Mouse (Mus musculus): ENCODE measurements around the gene Ksr2. TPM values are rescaled to one million over a fixed set of nuclear protein-coding genes. Genes with fewer than 3 reads are reported as not detected.

Gene Ksr2
- total and polyA plus RNA-seq, 3 experiments, result 0.36 to 1.3 (median 1.2) TPM

- no peaks in the 10 kb centered on the region for H3K79me2 ChIP-seq (replicated peaks; ENCODE audit: control insufficient read depth, extremely low read depth, insufficient read depth, poor library complexity, severe bottlenecking)
- TF ChIP-seq JUN (IDR thresholded peaks at IDR 0.05; ENCODE audit: insufficient read depth, low read depth, low read length), result no peak
- TF ChIP-seq POLR2A (IDR thresholded peaks at IDR 0.05; ENCODE audit: low read depth, low read length), result no peak
- 0 out of 4 replicates have a peak, but pooled peaks cover 0 to 4% of the 10 kb centered on the region in 2 experiments for H3K4me1 ChIP-seq (ENCODE audit: control insufficient read depth in 1 of 2, insufficient read depth in 2 of 2)
- dilution Hi-C loops (cut with MboI; ENCODE audit: extremely low pct_ligation_motif_present, extremely low pct_unique_long_range_greater_than_20kb, low sequenced_read_pairs), result no loop called here
- no peak overlapping the region for H3K4me3 ChIP-seq (replicated peaks in 1 of 3; ENCODE audit: low read depth in 2 of 3, low read length in 2 of 3, poor library complexity in 1 of 3)
- no peaks in the 10 kb centered on the region for H3K36me3 ChIP-seq (replicated peaks in 1 of 2; ENCODE audit: control insufficient read depth in 1 of 2, insufficient read depth in 1 of 2, low read length in 1 of 2)
- in situ Hi-C loops (cut with MboI; ENCODE audit: low pct_ligation_motif_present, low pct_unique_long_range_greater_than_20kb, low sequenced_read_pairs), result no loop called here
- H3K9ac ChIP-seq (ENCODE audit: insufficient read depth, low read depth), result no peak overlapping the region
- H3K4me2 ChIP-seq (ENCODE audit: insufficient read depth, low read depth, poor library complexity, severe bottlenecking), result no peak overlapping the region
- H3K9me3 ChIP-seq (replicated peaks; ENCODE audit: low read length), result peaks cover 3% of the 10 kb centered on the region
- no peak overlapping the region for H3K27ac ChIP-seq (ENCODE audit: insufficient read depth, low read depth)
- no peak for DNase-seq (ENCODE audit: extremely low read depth)
- no peaks in the 10 kb centered on the region for H3K27me3 ChIP-seq (replicated peaks)
These were observed 309.5 kb downstream of the Ksr2 start for GRCm38 (mm10) chr5:117723316-117723715.

- in situ Hi-C loops (cut with MboI; ENCODE audit: low pct_ligation_motif_present, low pct_unique_long_range_greater_than_20kb, low sequenced_read_pairs), result no loop called here
- Histone ChIP-seq H3K79me2 (replicated peaks; ENCODE audit: control insufficient read depth, extremely low read depth, insufficient read depth, poor library complexity, severe bottlenecking) (no peaks in the 10 kb centered on the region), H3K4me1 (ENCODE audit: control insufficient read depth in 1 of 2, insufficient read depth in 2 of 2) (0 out of 4 replicates have a peak, but pooled peaks cover 0 to 4% of the 10 kb centered on the region in 2 experiments), H3K4me3 (replicated peaks in 1 of 3; ENCODE audit: low read depth in 2 of 3, low read length in 2 of 3, poor library complexity in 1 of 3) (no peak overlapping the region), H3K36me3 (replicated peaks in 1 of 2; ENCODE audit: control insufficient read depth in 1 of 2, insufficient read depth in 1 of 2, low read length in 1 of 2) (no peaks in the 10 kb centered on the region), H3K27ac (ENCODE audit: insufficient read depth, low read depth) (no peak overlapping the region), H3K9ac (ENCODE audit: insufficient read depth, low read depth) (no peak overlapping the region), H3K27me3 (replicated peaks) (no peaks in the 10 kb centered on the region), H3K9me3 (replicated peaks; ENCODE audit: low read length) (peaks cover 3% of the 10 kb centered on the region), H3K4me2 (ENCODE audit: insufficient read depth, low read depth, poor library complexity, severe bottlenecking) (no peak overlapping the region)
- no peak for DNase-seq (ENCODE audit: extremely low read depth)
- TF ChIP-seq RCOR1 (conservative IDR thresholded peaks at IDR 0.05; ENCODE audit: low read depth, low read length) (no peak), CHD2 (IDR thresholded peaks at IDR 0.05; ENCODE audit: low read length) (no peak), CHD1 (IDR thresholded peaks at IDR 0.05; ENCODE audit: low read depth, low read length) (no peak), SMC3 (IDR thresholded peaks at IDR 0.05; ENCODE audit: low read depth, low read length) (no peak), ETS1 (conservative IDR thresholded peaks at IDR 0.05; ENCODE audit: low read depth, low read length) (no peak), TBP (conservative IDR thresholded peaks at IDR 0.05; ENCODE audit: low read depth, low read length) (no peak), MAX (IDR thresholded peaks at IDR 0.05; ENCODE audit: low read length) (no peak), ZKSCAN1 (IDR thresholded peaks at IDR 0.05; ENCODE audit: borderline replicate concordance, low read depth, low read length) (no peak), SIN3A (IDR thresholded peaks at IDR 0.05; ENCODE audit: low read length) (no peak), ELF1 (IDR thresholded peaks at IDR 0.05; ENCODE audit: low read depth, low read length) (no peak), PAX5 (IDR thresholded peaks at IDR 0.05; ENCODE audit: low read length) (no peak), POLR2A (IDR thresholded peaks at IDR 0.05; ENCODE audit: low read depth, low read length) (no peak)
- dilution Hi-C loops (cut with MboI; ENCODE audit: extremely low pct_ligation_motif_present, extremely low pct_unique_long_range_greater_than_20kb, low sequenced_read_pairs), result no loop called here
These were observed 312.7 kb downstream of the Ksr2 start for GRCm38 (mm10) chr5:117726548-117726947.

GRCm38 (mm10) chr5:117727138-117727537, 313.3 kb downstream of the Ksr2 start:
- in situ Hi-C loops (cut with MboI; ENCODE audit: low pct_ligation_motif_present, low pct_unique_long_range_greater_than_20kb, low sequenced_read_pairs) (no loop called here), dilution Hi-C loops (cut with MboI; ENCODE audit: extremely low pct_ligation_motif_present, extremely low pct_unique_long_range_greater_than_20kb, low sequenced_read_pairs) (no loop called here)
- H3K9me3 ChIP-seq (replicated peaks; ENCODE audit: low read length), result peaks cover 3% of the 10 kb centered on the region
- H3K27ac ChIP-seq (ENCODE audit: insufficient read depth, low read depth), result no peak overlapping the region
- DNase-seq (ENCODE audit: extremely low read depth), result no peak
- TF ChIP-seq USF2 (conservative IDR thresholded peaks at IDR 0.05; ENCODE audit: low read depth, low read length) (no peak), POLR2A (IDR thresholded peaks at IDR 0.05; ENCODE audit: low read depth, low read length) (no peak), NELFE (IDR thresholded peaks at IDR 0.05; ENCODE audit: low read depth, low read length) (no peak), ZKSCAN1 (IDR thresholded peaks at IDR 0.05; ENCODE audit: borderline replicate concordance, low read depth, low read length) (no peak), MAFK (IDR thresholded peaks at IDR 0.05; ENCODE audit: insufficient replicate concordance, low read length) (no peak), BHLHE40 (IDR thresholded peaks at IDR 0.05; ENCODE audit: low read depth, low read length) (no peak), SIN3A (IDR thresholded peaks at IDR 0.05; ENCODE audit: low read length) (no peak), MYC (IDR thresholded peaks at IDR 0.05; ENCODE audit: low read depth, low read length) (no peak), ELF1 (IDR thresholded peaks at IDR 0.05; ENCODE audit: low read depth, low read length) (no peak), ZC3H11A (IDR thresholded peaks at IDR 0.05; ENCODE audit: low read depth, low read length) (no peak), NRF1 (IDR thresholded peaks at IDR 0.05; ENCODE audit: low read depth, low read length) (no peak), JUN (IDR thresholded peaks at IDR 0.05; ENCODE audit: insufficient read depth, low read depth, low read length) (no peak), USF1 (IDR thresholded peaks at IDR 0.05; ENCODE audit: low read depth, low read length) (no peak), E2F4 (IDR thresholded peaks at IDR 0.05; ENCODE audit: insufficient replicate concordance, low read depth, low read length) (no peak)
- 0 out of 4 replicates have a peak, but pooled peaks cover 0 to 4% of the 10 kb centered on the region in 2 experiments for H3K4me1 ChIP-seq (ENCODE audit: control insufficient read depth in 1 of 2, insufficient read depth in 2 of 2)
- no peaks in the 10 kb centered on the region for H3K79me2 ChIP-seq (replicated peaks; ENCODE audit: control insufficient read depth, extremely low read depth, insufficient read depth, poor library complexity, severe bottlenecking)
- H3K4me3 ChIP-seq (replicated peaks in 1 of 3; ENCODE audit: low read depth in 2 of 3, low read length in 2 of 3, poor library complexity in 1 of 3), result no peak overlapping the region
- H3K9ac ChIP-seq (ENCODE audit: insufficient read depth, low read depth), result no peak overlapping the region
- H3K36me3 ChIP-seq (replicated peaks in 1 of 2; ENCODE audit: control insufficient read depth in 1 of 2, insufficient read depth in 1 of 2, low read length in 1 of 2), result no peaks in the 10 kb centered on the region
- no peaks in the 10 kb centered on the region for H3K27me3 ChIP-seq (replicated peaks)
- no peak overlapping the region for H3K4me2 ChIP-seq (ENCODE audit: insufficient read depth, low read depth, poor library complexity, severe bottlenecking)
